ENCODE assay signal across 7 mouse cellular contexts in genomic region chr2:62664135-62664670, GRCm38 (mm10). TPM values are rescaled to one million over a fixed set of nuclear protein-coding genes. Genes with fewer than 3 reads are reported as not detected.
DNase-seq lines count a peak whose midpoint lies in the region; ATAC-seq and TF ChIP-seq lines count a peak whose summit lies in the region.

TSS of gene Gca (plus strand) at chr2:62664285.

- H3K36me3 ChIP-seq in embryonic facial prominence, embryonic 13.5 days: no peaks in the 10 kb centered on the region
- H3K36me3 ChIP-seq in kidney, adult 2 months (ENCODE audit: control insufficient read depth, insufficient read depth, low read length): no peaks in the 10 kb centered on the region
- H3K36me3 ChIP-seq in limb, embryonic 11.5 days (ENCODE audit: control insufficient read depth, insufficient read depth, low read length): no peaks in the 10 kb centered on the region
- no peaks in the 10 kb centered on the region for H3K36me3 ChIP-seq in midbrain, embryonic 13.5 days

- TF ChIP-seq CTCF in kidney, adult 2 months (conservative IDR thresholded peaks at IDR 0.05; ENCODE audit: insufficient read depth, insufficient read length, low read depth, low read length): no peak

- H3K4me3 ChIP-seq in embryonic facial prominence, embryonic 13.5 days: peak within 1 kb of the TSS; percentile 59
- H3K4me3 ChIP-seq in kidney, adult 2 months (ENCODE audit: insufficient read depth, low read depth, low read length): peak within 1 kb of the TSS; percentile 74
- H3K4me3 ChIP-seq in limb, embryonic 11.5 days (ENCODE audit: low read depth, low read length): peak within 1 kb of the TSS; percentile 52
- peak within 1 kb of the TSS; percentile 53 for H3K4me3 ChIP-seq in midbrain, embryonic 13.5 days (replicated peaks)

- no peak within 1 kb of the TSS for H3K27ac ChIP-seq in embryonic facial prominence, embryonic 13.5 days
- peak within 1 kb of the TSS; percentile 59 for H3K27ac ChIP-seq in kidney, adult 2 months (ENCODE audit: insufficient read depth, low read depth, low read length)
- no peak within 1 kb of the TSS for H3K27ac ChIP-seq in limb, embryonic 11.5 days (replicated peaks; ENCODE audit: low read depth, low read length)
- H3K27ac ChIP-seq in midbrain, embryonic 13.5 days: no peak within 1 kb of the TSS

- peaks cover 20% of the 10 kb centered on the region for H3K27me3 ChIP-seq in embryonic facial prominence, embryonic 13.5 days
- H3K27me3 ChIP-seq in kidney, adult 2 months (replicated peaks; ENCODE audit: control insufficient read depth, insufficient read depth, low read length): no peaks in the 10 kb centered on the region
- H3K27me3 ChIP-seq in limb, embryonic 11.5 days (ENCODE audit: control insufficient read depth, insufficient read depth, low read length): no peaks in the 10 kb centered on the region
- peaks cover 6% of the 10 kb centered on the region; the same call in 1 of the 2 replicates for H3K27me3 ChIP-seq in midbrain, embryonic 13.5 days

- H3K9me3 ChIP-seq in embryonic facial prominence, embryonic 13.5 days: no peaks in the 10 kb centered on the region
- H3K9me3 ChIP-seq in limb, embryonic 11.5 days (ENCODE audit: control insufficient read depth, low read length): no peaks in the 10 kb centered on the region
- no peaks in the 10 kb centered on the region for H3K9me3 ChIP-seq in midbrain, embryonic 13.5 days

- TF ChIP-seq POLR2A in kidney, adult 2 months (IDR thresholded peaks at IDR 0.05; ENCODE audit: low read depth, low read length): peak; percentile 68

- 2% methylated on average over 37 of the region's 43 CpGs for WGBS in embryonic facial prominence, embryonic 13.5 days
- WGBS in kidney, adult 2 months: 2% methylated on average over 43 of the region's 43 CpGs
- WGBS in limb, embryonic 11.5 days: under 1% methylated on average over 37 of the region's 43 CpGs
- under 1% methylated on average over 42 of the region's 43 CpGs for WGBS in midbrain, embryonic 13.5 days

- peak; percentile 94 for ATAC-seq in embryonic facial prominence, embryonic 13.5 days (ENCODE audit: insufficient number of reproducible peaks, insufficient read depth, low FRiP score, low TSS enrichment, low read depth)
- peak; percentile 97 for ATAC-seq in limb, embryonic 11.5 days (ENCODE audit: insufficient number of reproducible peaks, low FRiP score, low TSS enrichment, low read depth)
- peak; percentile 99 for ATAC-seq in midbrain, embryonic 13.5 days

- DNase-seq in adrenal gland, postnatal 25 days: peak; percentile 86
- peak; percentile 80 to 85 for DNase-seq in heart, adult 18-20 months
- DNase-seq in kidney, adult 2 months: peak; percentile 92
- peak; percentile 82 for DNase-seq in limb, embryonic 11.5 days (ENCODE audit: low spot score)
- DNase-seq in spleen, adult 18-20 months: peak; percentile 54 to 70

- peak within 1 kb of the TSS; percentile 58 for H3K9ac ChIP-seq in embryonic facial prominence, embryonic 13.5 days
- no peak within 1 kb of the TSS for H3K9ac ChIP-seq in limb, embryonic 11.5 days (ENCODE audit: low read length)
- H3K9ac ChIP-seq in midbrain, embryonic 13.5 days (replicated peaks): peak within 1 kb of the TSS; percentile 59

- peak within 1 kb of the TSS; percentile 93 for H3K4me2 ChIP-seq in embryonic facial prominence, embryonic 13.5 days
- H3K4me2 ChIP-seq in limb, embryonic 11.5 days (ENCODE audit: low read depth, severe bottlenecking): peak within 1 kb of the TSS; percentile 88
- peak within 1 kb of the TSS; percentile 75 for H3K4me2 ChIP-seq in midbrain, embryonic 13.5 days (replicated peaks)

- no peaks in the 10 kb centered on the region for H3K4me1 ChIP-seq in embryonic facial prominence, embryonic 13.5 days
- no peaks in the 10 kb centered on the region for H3K4me1 ChIP-seq in kidney, adult 2 months (ENCODE audit: control insufficient read depth, insufficient read depth, low read length)
- no peaks in the 10 kb centered on the region for H3K4me1 ChIP-seq in limb, embryonic 11.5 days (ENCODE audit: control insufficient read depth, insufficient read depth, low read length)
- H3K4me1 ChIP-seq in midbrain, embryonic 13.5 days (replicated peaks): 0 out of 2 replicates have a peak, but pooled peaks cover 3% of the 10 kb centered on the region

RNA-seq across cellular contexts. Expression of gene Gca, which starts in this region (rescaled TPM):
- 3.5 and 5.5 TPM in 2 replicates for total RNA-seq in adrenal gland, postnatal 25 days (2021)
- polyA plus RNA-seq in embryonic facial prominence, embryonic 13.5 days (2015; fragmentation: Nextera tagmentation; extraction: Ambion mirVana): 1.9 and 2.1 TPM in 2 replicates
- total RNA-seq in heart, adult 18-20 months (2021): 10 to 100 TPM; 24.6 to 24.7 TPM
- polyA plus RNA-seq in kidney, adult 2 months (2012; rRNA removed): 14.9 and 20.1 TPM in 2 replicates
- polyA plus RNA-seq in limb, embryonic 11.5 days (2014; fragmentation: Nextera tagmentation; extraction: Ambion mirVana): 0.61 and 1.1 TPM in 2 replicates
- polyA plus RNA-seq in midbrain, embryonic 13.5 days (2015; fragmentation: Nextera tagmentation; extraction: Ambion mirVana): 3.2 and 3.7 TPM in 2 replicates
